Mouse (Mus musculus) thymus, adult 18-20 months (tissue): Measurements from ENCODE around the gene Lrp5.
"Not testable (repeated sequence)": the region's sequence is repeated elsewhere in the genome, so short reads cannot be mapped to it uniquely, and the experiment has no call there.

Source experiments
- DNase-seq, 2 experiments: peaks; one replicate each; pipeline ENCODE4 v3.0.0; 2022; ENCODE audit warnings: mixed read lengths in 2 of 2

Lrp5 gene

DNA sequence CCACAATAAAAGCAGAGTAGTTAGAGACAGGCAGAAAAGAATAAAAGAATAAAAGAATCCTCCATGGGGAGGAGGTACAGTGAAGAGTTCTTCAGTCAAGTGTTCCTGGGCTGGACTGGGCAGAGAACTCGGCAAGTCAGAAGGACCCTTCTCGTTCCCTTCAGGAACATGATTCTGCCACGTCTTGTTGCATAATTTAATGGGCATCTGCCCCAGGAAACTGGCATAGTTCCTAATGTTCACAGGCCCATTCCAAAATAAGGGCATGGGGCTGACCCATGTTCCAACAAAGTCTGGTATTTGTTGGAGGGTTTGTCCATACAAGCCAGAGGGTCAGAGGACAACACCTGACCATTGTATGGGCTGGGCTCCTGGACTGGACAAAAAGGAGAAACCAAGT, 8.6 kb upstream of the Lrp5 start:
- DNase-seq: no peak

DNA sequence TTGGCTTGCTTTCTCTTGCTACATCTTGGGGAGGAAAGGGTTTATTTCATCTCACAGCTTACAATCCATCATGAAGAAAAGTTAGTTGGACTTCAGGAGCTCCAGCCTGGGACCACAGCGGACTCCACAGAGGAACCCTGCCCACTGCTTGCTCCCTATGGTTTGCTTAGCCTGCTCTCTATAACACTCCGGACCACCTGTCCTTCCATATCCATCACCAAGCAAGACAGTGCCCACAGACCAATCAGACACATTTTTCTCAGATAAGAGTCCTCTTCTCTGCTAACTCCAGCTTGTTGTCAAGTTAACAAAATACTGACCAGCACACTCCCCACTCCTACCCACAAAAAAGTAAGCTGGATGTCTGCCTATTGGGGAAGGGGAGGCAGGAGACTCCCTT, 8.1 kb upstream of the Lrp5 start:
- DNase-seq: no peak

- no peak for DNase-seq
These were observed 6.2 kb upstream of the Lrp5 start for GRCm38 (mm10) chr19:3692414-3693145.

GRCm38 (mm10) chr19:3691337-3691736, 5.0 kb upstream of the Lrp5 start:
- DNase-seq: no peak

DNA sequence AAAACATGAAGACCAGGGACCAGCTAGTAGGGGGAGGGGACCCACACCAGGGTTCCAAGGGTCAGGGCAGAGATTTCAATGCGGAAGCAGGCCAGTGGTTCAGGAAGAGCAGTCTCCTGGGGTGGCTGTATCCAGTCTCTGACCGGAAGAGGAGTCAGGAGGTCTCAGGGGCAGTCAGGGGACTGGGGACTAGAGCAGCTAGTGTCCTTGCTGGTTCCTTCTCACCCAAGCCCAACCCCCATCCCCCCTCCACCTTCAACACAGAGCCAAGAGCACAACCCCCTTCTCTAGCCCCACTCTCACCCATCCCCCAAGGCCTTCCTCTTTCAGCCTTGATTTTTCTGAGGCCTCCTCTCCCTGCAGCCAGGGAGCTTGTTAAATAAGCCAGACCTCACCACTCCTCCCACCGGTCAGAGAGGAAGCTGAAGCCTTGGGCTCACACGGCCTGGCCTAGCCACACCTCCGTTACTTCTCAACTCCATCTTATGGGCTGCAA, 1.4 kb upstream of the Lrp5 start:
- no peak for DNase-seq

GRCm38 (mm10) chr19:3685611-3686214, 651 bp downstream of the Lrp5 start:
- DNase-seq: no peak

- no peak for DNase-seq
These were observed 1.3 kb downstream of the Lrp5 start for GRCm38 (mm10) chr19:3684957-3685580.

GRCm38 (mm10) chr19:3684414-3684813, 1.9 kb downstream of the Lrp5 start:
- DNase-seq: no peak

DNA sequence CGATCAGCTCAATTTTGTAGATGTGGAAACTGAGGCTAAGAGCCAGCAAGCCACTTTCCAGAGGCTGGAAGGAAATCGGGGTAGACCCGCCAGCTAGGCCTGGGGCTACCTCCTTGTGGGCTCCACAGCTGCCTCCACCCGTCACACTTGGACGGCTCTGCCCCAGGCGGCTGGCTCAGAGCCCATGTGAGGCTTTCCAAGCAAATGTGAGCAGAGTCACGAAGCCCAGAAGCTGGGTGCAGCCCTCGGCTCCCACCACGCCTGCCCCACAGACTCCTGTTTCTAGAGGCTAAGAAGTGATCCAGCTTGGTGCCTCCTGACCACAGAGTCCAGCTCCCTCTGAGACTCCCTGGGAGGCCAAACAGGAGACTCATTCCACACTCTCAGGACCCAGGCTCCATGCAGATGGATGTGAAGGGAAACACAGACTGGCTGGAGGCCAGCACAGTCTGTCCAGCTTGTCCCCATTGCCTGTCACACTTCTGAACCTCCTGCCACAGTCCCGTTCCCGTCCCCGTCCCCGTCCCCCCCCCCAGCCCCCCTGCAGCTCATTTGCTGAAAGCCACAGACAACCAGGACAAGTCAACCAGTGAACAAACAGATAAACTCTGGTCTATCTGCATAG, 4.9 kb downstream of the Lrp5 start:
- DNase-seq: no peak

GRCm38 (mm10) chr19:3680732-3681131, 5.6 kb downstream of the Lrp5 start:
- no peak for DNase-seq

GRCm38 (mm10) chr19:3674122-3674855, 12.1 kb downstream of the Lrp5 start:
- no peak for DNase-seq

DNA sequence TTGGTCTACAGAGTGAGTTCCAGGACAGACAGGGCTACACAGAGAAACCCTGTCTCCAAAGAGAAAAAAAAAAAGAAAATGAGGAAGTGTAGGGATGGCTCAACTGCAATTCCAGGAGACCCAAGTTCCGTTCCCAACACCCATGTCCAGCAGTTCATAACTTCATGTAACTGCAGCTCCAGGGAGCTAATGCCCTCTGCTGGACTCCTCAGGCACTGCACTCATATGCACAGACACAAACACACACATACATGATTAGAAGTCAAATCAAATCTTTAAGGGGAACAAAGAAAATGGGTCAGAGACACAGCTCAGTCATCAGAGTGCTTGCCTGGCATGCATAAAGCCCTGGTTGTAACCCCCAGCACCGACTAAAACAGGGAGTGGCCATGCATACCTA, 13.2 kb downstream of the Lrp5 start:
- DNase-seq: no peak

DNA sequence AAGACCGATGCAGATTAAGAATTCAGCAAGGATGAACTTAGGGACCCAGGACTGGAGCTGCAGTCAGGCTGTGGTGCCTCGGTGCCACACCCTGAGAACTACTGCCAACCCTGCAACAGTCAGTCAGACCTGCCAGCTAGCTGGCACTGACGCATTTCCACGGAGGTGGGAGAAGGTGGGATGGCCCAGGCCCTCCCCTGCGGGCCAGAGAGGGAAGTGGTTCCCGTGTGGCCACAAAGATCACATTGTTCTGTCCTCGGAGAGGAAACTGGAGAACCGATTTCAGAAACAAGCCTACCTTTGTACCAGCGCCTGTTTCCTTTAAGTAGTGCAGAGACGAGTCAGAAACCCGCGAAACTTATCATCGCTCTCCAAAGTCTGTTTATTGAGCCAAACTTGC, 17.3 kb downstream of the Lrp5 start:
- DNase-seq: peak in 1 of 2 experiments; percentile 47

DNA sequence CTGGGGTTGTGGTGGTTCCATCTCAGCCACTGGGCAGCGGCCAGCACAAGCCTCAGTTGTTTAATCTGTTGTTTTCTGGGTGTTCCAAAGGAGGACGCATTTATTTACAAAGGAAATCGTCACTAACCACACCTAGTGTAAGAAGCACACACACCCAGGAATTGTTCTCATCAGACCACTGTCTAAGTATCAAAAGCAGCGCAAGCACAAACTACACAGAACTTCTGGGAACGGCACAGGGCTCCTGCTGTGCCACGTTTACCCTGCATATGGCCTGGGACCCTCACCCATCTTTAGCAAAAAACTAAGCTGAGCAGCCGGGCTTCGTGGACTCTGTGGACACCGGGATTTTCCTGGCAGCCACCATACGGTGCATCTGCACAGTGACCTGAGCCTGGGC, 17.8 kb downstream of the Lrp5 start:
- no peak for DNase-seq

GRCm38 (mm10) chr19:3667979-3668378, 18.4 kb downstream of the Lrp5 start:
- DNase-seq: no peak

GRCm38 (mm10) chr19:3667155-3667895, 19.0 kb downstream of the Lrp5 start:
- DNase-seq: no peak

DNA sequence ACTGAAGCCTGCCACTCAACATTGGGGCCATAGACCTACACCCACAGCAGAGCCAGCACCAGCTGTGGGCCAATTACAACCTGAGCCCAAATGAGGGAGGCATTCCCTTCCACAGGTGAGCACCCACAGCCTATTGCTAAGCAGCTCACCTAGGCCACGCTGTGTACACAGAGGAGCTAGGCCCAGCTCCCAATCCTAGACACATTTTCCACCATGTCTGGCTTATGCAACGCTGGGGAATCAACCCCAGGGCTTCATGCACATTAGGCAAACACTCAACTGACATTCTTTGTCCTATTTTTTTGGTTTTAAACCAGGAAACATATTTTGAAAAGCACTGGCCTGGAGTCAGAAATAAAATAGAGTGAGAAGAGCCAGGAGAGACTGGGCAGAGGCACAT, 19.7 kb downstream of the Lrp5 start:
- no peak for DNase-seq

GRCm38 (mm10) chr19:3665510-3665909, 20.9 kb downstream of the Lrp5 start:
- DNase-seq: peak in 1 of 2 experiments; percentile 36

DNA sequence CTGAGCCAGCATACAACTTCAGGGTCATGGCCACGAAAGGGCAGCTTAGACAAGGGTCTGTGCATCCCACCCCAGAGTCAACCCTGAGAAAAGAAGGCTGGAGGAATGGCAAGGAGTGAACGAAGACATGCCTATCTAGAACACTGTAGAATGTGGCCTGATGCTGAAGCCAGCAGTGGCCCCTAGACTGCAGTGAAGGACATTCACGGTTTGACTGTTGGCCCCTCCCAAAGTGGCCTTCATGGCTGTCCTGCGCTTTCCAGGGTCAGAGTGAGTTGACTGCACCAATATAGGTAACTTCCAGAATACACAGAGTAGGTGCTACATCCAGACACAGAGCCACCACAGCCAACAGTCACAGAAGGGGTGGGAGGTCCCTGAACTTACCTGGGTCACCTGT, 28.4 kb downstream of the Lrp5 start:
- no peak for DNase-seq

DNA sequence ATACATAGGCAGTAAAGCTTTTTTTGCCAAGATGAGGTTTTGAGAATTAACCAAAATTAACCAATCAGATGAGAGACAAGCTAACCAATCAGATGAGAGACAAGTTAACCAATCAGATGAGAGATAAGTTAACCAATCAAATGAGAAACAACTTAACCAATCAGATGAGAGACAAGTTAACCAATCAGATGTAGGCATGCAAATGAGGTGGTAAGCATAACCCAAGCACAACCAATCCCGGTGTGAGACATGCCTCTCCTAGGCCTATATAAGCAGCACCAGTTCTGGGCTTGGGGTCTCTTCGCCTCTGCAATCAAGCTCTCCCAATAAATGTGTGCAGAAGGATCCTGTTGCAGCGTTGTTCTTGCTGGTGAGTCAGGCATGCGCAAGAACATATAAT, 29.3 kb downstream of the Lrp5 start:
- not testable (repeated sequence) for DNase-seq

- no peak for DNase-seq
These were observed 30.2 kb downstream of the Lrp5 start for GRCm38 (mm10) chr19:3656144-3656543.

DNA sequence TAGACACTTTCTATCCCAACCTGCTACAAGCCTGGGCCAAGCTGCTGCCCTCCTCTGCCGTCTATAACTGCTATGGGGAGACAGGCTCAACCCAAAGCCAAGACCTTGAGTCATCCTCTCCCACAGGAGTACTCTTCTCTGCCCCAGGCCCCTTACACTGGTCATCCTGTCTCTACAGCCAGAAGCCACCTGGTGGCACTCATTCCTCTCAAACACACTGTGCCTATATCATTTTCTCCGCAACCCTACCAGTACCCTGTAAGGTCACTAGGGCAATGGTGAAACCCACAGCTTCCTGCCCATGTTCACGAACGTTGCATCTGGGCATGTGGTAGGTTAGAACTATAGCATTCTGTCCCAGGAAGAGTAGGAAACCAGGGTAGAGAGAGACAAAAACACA, 31.4 kb downstream of the Lrp5 start:
- peak in 1 of 2 experiments; percentile 52 for DNase-seq
